Mouse (Mus musculus) liver, embryonic 16.5 days (tissue): ENCODE measurements around the gene Anks1. TPM values are rescaled to one million over a fixed set of nuclear protein-coding genes. Genes with fewer than 3 reads are reported as not detected.

Experiments used
- ATAC-seq: fragments of 200-750 bp; cut with Nextera tagmentation; 2 replicates; pipeline ENCODE4 v1.8.0; 2017; ENCODE audit warnings: low read depth, mild to moderate bottlenecking, moderate number of reproducible peaks, moderate library complexity
- H3K27ac ChIP-seq: fragments of 300-500 bp; sonication (generic); 2 replicates; pipeline ENCODE4 v1.5.1; 2014; ENCODE audit warnings: mild to moderate bottlenecking, low read length
- H3K27me3 ChIP-seq: fragments of 300-500 bp; sonication (generic); 2 replicates; pipeline ENCODE4 v1.6.1; 2014; ENCODE audit warnings: low read depth, low read length, mixed read lengths; ENCODE audit not compliant: control insufficient read depth, insufficient read depth
- H3K36me3 ChIP-seq: fragments of 300-500 bp; sonication (generic); 2 replicates; pipeline ENCODE4 v1.6.1; 2014; ENCODE audit warnings: mild to moderate bottlenecking; ENCODE audit not compliant: control insufficient read depth, insufficient read depth
- H3K4me1 ChIP-seq: fragments of 300-500 bp; sonication (generic); 2 replicates; pipeline ENCODE4 v1.6.1; 2014; ENCODE audit warnings: low read depth, low read length, mixed read lengths; ENCODE audit not compliant: control insufficient read depth
- H3K4me2 ChIP-seq: fragments of 300-500 bp; sonication (generic); 2 replicates; pipeline ENCODE4 v1.6.1; 2014; ENCODE audit warnings: low read depth, low read length, mixed read lengths
- H3K4me3 ChIP-seq: fragments of 300-500 bp; sonication (generic); 2 replicates; pipeline ENCODE4 v1.5.1; 2014; ENCODE audit warnings: low read depth, mild to moderate bottlenecking, low read length
- H3K9ac ChIP-seq: fragments of 300-500 bp; sonication (generic); 2 replicates; pipeline ENCODE4 v1.6.1; 2014; ENCODE audit warnings: low read depth, low read length
- H3K9me3 ChIP-seq: fragments of 300-500 bp; sonication (generic); replicated peaks from 2 replicates; pipeline ENCODE4 v1.6.1; 2016; ENCODE audit warnings: low read length; ENCODE audit not compliant: control insufficient read depth
- WGBS: fragments of 180-500 bp; shearing (Covaris S2); extraction: QIAGEN DNeasy Blood & Tissue Kit; methylation state at CpG from one replicate; pipeline ENCODE4 v1.1.7; 2014; ENCODE audit not compliant: insufficient replicate concordance; 5-methylcytosine and 5-hydroxymethylcytosine counted together
- polyA plus RNA-seq: library from polyadenylated mRNA; unstranded; fragments of >200 nt; fragmentation: Nextera tagmentation; extraction: Ambion mirVana; gene quantifications from 2 replicates; pipeline ENCODE4 v1.2.1, GENCODE M21; 2015

The Anks1 gene
- polyA plus RNA-seq, 1 experiment from 2014 or later, result 4.4 TPM

DNA sequence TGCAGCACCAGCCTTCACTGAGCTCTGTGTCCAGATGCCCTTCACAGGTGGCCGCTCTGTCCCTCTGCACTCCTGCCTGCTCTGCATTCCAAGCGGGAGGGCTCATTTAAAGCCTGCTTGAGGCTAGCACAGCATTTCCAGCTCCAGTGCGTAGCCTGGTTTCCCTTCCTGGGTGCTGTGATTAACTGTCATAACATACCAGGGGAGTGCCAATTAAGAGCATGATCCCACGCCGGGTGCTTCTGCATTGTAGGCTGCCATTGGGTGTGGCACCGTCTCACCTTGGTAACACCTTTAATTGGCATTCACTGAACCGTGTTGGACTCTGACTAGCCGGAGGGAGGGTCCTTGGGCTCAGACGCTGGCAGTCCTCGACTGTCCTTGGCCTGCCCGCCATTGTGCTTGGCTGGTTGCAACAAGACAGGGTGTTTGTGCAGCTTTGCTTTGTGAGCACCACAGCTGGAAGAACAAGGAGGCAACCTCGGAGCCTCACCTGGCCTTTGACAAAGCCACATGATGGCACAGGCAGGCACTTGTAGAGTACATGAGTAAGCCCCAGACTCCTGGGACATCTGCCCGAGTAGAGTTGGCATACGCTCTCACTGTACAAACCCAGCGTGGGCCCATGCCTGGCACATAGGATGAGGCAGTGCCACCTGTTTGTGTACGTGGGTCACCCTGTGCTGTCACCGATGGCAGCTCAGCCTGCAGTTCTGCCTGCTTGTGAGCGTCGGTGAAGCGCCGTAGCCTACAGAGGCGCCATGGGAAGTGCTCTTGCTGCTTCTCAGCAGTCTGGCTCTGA, 113.9 kb downstream of the Anks1 start:
- WGBS, result 73% methylated on average over 22 of the region's 22 CpGs
- Histone ChIP-seq H3K27ac (no peak overlapping the region), H3K36me3 (no peaks in the 10 kb centered on the region), H3K4me1 (peaks cover 20% of the 10 kb centered on the region), H3K4me2 (no peak overlapping the region), H3K4me3 (no peak overlapping the region), H3K27me3 (no peaks in the 10 kb centered on the region), H3K9me3 (no peaks in the 10 kb centered on the region), H3K9ac (no peak overlapping the region)
- ATAC-seq, result no peak

DNA sequence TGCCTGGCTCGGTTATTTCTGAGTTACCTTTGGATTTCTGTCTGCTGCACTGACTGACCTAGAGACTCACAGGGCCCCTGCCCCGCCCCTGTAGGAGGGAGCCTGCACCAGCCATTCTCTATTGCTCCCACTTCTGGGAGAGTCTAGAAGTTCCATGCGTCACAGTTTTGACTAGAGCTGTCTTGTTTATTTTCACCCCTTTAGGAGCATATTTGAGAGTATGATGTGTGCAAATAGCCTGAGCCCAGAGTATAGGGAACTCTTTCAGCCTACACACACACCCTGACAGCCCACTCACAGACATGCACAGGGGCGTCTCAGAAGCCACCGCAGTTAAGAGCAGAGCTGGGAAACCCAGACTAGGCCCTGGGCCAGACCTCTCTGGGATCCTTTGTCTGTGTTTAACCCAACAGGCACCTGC, 116.4 kb downstream of the Anks1 start:
- no peaks in the 10 kb centered on the region for H3K36me3 ChIP-seq
- peak overlapping the region; percentile 72 for H3K27ac ChIP-seq
- H3K4me2 ChIP-seq, result no peak overlapping the region
- WGBS, result 47% methylated on average over 5 of the region's 5 CpGs
- peak; percentile 53; the same call in 1 of the 2 replicates for ATAC-seq
- H3K27me3 ChIP-seq, result no peaks in the 10 kb centered on the region
- peaks cover 20% of the 10 kb centered on the region for H3K4me1 ChIP-seq
- no peak overlapping the region for H3K4me3 ChIP-seq
- H3K9ac ChIP-seq, result no peak overlapping the region
- no peaks in the 10 kb centered on the region for H3K9me3 ChIP-seq

DNA sequence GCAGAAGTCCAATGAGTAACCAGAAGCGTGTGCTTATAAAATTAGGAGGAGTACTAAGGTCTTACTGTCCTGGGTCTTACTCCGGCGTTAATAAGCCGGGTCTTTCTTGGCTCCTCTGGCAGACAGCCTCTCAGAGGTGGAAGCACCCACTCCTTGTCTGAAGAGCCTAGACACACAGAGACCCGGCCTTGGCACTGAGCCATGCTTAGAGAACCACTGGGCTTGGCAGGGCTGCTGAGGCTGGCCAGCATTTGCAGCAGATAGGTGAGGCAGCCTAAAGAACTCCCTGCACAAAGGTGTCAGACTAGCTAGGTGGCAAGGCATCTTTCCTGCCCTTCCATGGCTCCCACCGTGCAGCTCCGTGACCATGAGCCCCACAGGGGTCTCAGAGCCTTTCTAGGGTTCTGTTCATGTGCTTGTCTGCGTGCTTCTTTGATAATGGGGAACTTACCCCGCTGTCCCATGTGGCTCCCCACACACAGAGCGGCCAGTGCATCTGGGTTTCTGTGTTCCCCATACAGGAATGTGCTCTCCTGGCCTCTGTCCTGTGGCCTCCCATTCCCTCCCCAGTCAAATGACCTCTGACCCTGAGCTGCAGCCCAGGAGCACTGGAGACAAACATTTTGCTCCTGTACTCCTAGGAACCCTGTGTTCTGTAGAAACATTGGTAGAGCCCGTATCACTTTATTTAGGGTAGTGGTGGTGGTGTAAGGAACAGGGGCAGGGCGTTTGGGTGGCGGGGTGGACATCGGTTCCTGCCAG, 117.2 kb downstream of the Anks1 start:
- H3K4me1 ChIP-seq, result peaks cover 24% of the 10 kb centered on the region
- no peaks in the 10 kb centered on the region for H3K27me3 ChIP-seq
- H3K27ac ChIP-seq, result peak overlapping the region; percentile 72
- H3K4me2 ChIP-seq, result peak overlapping the region; percentile 15; the same call in 1 of the 2 replicates
- peak overlapping the region; percentile 21; the same call in 1 of the 2 replicates for H3K9ac ChIP-seq
- 56% methylated on average over 14 of the region's 14 CpGs for WGBS
- no peak overlapping the region for H3K4me3 ChIP-seq
- H3K9me3 ChIP-seq, result no peaks in the 10 kb centered on the region
- no peaks in the 10 kb centered on the region for H3K36me3 ChIP-seq
- ATAC-seq, result peak; percentile 77

DNA sequence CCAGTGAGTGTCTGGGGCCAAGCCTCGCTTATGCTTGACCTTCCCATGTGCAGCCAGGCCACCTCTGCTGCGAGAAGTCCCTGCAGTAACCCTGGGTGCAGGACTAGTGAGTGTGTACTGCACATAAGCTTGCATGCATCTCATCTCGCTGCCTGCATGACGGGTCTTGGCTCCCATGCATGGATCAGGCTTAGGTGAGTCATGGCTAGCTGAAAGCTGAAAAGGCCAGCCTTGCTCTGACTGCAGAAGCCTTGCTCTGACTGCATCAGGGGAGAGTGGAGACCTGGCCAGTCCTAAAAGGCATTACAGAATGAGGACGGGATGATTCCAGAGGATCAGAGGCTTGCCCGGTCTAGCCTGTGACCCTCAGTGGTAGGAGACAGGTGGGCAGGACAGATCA, 118.1 kb downstream of the Anks1 start:
- WGBS, result 64% methylated on average over 6 of the region's 6 CpGs
- H3K4me1 ChIP-seq, result peaks cover 28% of the 10 kb centered on the region
- H3K9ac ChIP-seq, result no peak overlapping the region
- H3K9me3 ChIP-seq, result no peaks in the 10 kb centered on the region
- no peak overlapping the region for H3K4me3 ChIP-seq
- no peak for ATAC-seq
- no peaks in the 10 kb centered on the region for H3K36me3 ChIP-seq
- no peaks in the 10 kb centered on the region for H3K27me3 ChIP-seq
- H3K27ac ChIP-seq, result no peak overlapping the region
- H3K4me2 ChIP-seq, result no peak overlapping the region

DNA sequence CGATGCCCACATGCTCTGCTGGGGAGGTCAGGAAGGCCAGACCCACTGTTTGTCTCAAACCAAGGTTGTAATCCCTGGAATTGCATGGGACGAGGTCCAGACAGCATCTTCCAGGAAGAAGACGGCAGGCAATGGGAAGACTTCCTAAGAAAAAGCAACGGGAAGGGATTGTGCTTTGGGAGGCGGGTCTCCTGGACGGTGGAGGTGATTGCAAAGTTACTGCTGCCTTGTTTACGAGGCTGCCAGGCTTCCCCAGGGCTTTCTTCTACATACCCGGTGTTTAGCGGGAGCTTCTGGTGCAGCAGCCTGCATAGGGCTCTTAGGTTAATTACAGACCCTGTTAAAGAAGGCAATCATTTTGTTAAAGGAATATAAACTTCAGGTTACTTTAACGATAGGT, 119.1 kb downstream of the Anks1 start:
- H3K4me3 ChIP-seq, result no peak overlapping the region
- H3K4me1 ChIP-seq, result peaks cover 28% of the 10 kb centered on the region
- no peak for ATAC-seq
- H3K27ac ChIP-seq, result no peak overlapping the region
- H3K4me2 ChIP-seq, result no peak overlapping the region
- H3K9me3 ChIP-seq, result no peaks in the 10 kb centered on the region
- H3K9ac ChIP-seq, result no peak overlapping the region
- H3K36me3 ChIP-seq, result no peaks in the 10 kb centered on the region
- no peaks in the 10 kb centered on the region for H3K27me3 ChIP-seq
- 59% methylated on average over 10 of the region's 10 CpGs for whole genome bisulfite sequencing

DNA sequence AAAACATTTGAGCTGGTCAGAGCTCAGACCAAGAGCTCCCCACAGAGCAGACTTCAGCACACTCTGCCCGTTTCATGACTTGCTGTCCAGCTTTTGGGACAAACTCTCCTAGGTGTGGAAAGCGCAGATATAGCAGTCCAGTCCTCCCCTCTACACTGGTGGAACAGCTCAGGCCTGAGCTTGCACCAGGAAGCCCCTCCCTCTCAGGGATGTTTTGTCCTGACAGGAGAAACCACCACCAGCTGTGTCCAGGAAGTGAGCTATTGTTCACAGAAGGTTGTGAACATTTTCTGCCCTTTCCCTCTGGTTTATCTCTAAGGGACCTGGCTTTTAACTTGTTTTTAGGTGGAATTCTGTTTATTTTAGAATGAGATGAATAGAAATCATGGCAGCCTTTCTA, 120.2 kb downstream of the Anks1 start:
- H3K9me3 ChIP-seq, result no peaks in the 10 kb centered on the region
- H3K27me3 ChIP-seq, result no peaks in the 10 kb centered on the region
- H3K36me3 ChIP-seq, result no peaks in the 10 kb centered on the region
- H3K4me1 ChIP-seq, result peaks cover 28% of the 10 kb centered on the region
- WGBS, result 28% methylated on average over 2 of the region's 2 CpGs
- no peak overlapping the region for H3K4me3 ChIP-seq
- no peak overlapping the region for H3K4me2 ChIP-seq
- 0 out of 2 replicates have a peak overlapping the region, but pooled peaks have one; percentile 17 for H3K27ac ChIP-seq
- no peak for ATAC-seq
- H3K9ac ChIP-seq, result no peak overlapping the region

DNA sequence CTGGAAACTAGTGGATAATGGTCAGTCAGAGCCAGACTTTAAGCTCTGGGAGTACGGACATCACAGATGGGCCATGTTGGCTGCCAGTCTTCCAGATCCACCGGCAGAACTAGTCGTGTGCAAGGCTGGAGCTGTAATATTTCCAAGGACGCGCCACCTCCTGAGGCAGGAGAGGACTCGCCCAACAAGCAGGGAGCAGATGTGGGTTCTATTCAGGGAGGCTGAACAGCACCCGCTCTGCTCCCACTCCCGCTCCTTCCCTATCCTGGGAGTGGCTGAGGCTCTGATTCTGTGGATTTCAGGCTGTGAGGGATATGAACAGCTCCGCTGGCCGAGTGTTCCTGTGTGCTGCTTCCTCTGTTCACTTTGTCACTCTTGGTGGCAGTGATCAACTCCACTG, 121.3 kb downstream of the Anks1 start:
- Histone ChIP-seq H3K9ac (no peak overlapping the region), H3K4me2 (no peak overlapping the region), H3K36me3 (no peaks in the 10 kb centered on the region), H3K27me3 (no peaks in the 10 kb centered on the region), H3K4me3 (no peak overlapping the region), H3K9me3 (no peaks in the 10 kb centered on the region), H3K4me1 (peaks cover 22% of the 10 kb centered on the region), H3K27ac (no peak overlapping the region)
- 76% methylated on average over 10 of the region's 10 CpGs for WGBS
- ATAC-seq, result no peak

DNA sequence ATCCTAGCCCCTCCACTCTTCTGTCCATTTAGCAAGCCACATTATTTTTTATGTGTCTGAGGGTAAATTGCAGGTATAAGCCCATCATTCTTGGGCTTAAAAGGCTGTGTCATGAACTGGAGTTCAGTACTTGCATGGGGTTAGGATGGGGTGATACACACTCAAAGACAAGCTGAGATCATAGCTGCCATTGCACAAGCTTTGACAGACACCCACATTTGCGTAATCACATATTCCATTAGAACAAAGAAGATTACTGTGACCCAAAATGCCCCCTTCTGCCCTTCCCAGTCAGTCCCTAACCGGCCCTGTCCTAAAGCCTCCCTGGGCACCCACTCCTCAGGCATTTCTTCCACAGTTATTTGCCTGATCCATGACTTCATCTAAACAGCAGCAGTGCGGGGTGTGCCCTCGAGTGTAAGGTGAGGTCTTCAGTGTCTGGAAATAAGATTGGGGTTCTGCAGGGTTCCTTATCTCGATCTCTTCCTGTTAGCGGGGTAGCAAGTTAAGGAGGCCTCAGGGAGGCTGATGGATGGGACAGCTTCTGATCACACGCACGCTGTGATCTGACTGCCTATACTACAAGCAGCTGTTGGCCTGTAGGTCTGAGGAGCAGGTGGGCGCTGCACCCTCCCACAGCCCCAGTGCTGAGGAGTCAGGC, 122.3 kb downstream of the Anks1 start:
- Histone ChIP-seq H3K36me3 (no peaks in the 10 kb centered on the region), H3K9me3 (no peaks in the 10 kb centered on the region), H3K4me2 (no peak overlapping the region), H3K9ac (no peak overlapping the region), H3K27ac (no peak overlapping the region), H3K27me3 (no peaks in the 10 kb centered on the region), H3K4me3 (no peak overlapping the region), H3K4me1 (peaks cover 14% of the 10 kb centered on the region)
- ATAC-seq, result peak; percentile 38; the same call in 1 of the 2 replicates
- WGBS, result 33% methylated on average over 9 of the region's 9 CpGs
